In genomic region chr4:32304221-32304703, GRCm38 (mm10) we compare ENCODE assay signal across 7 mouse cellular contexts.
A peak's percentile ranks its signal among the peaks of the same experiment; 100 is the strongest.
DNase-seq lines count a peak whose midpoint lies in the region; ATAC-seq and TF ChIP-seq lines count a peak whose summit lies in the region.

No protein-coding gene starts in this region.

- TF ChIP-seq RAD21 in MEL (IDR thresholded peaks at IDR 0.05; ENCODE audit: low read depth, low read length): no peak

- H3K4me3 ChIP-seq in MEL (ENCODE audit: control insufficient read depth in 1 of 2, insufficient read depth in 1 of 2, low read depth in 2 of 2, low read length in 2 of 2): no peak overlapping the region
- no peak overlapping the region for H3K4me3 ChIP-seq in liver, embryonic 13.5 days (replicated peaks)
- no peak overlapping the region for H3K4me3 ChIP-seq in neural tube, embryonic 14.5 days (ENCODE audit: low read depth, low read length)

- no peak overlapping the region for H3K9ac ChIP-seq in MEL (ENCODE audit: control insufficient read depth, low read depth, low read length, poor library complexity, severe bottlenecking)
- no peak overlapping the region for H3K9ac ChIP-seq in liver, embryonic 13.5 days
- H3K9ac ChIP-seq in neural tube, embryonic 14.5 days (replicated peaks; ENCODE audit: low read depth, low read length): no peak overlapping the region

- TF ChIP-seq POLR2A in MEL (IDR thresholded peaks at IDR 0.05; ENCODE audit: control insufficient read depth in 1 of 2, insufficient read depth in 1 of 2, low read depth in 1 of 2, low read length in 2 of 2, poor library complexity in 1 of 2): no peak

- H3K79me2 ChIP-seq in MEL (ENCODE audit: control insufficient read depth, insufficient read depth, low read length, poor library complexity): no peaks in the 10 kb centered on the region

- ATAC-seq in hematopoietic stem cell, adult 5-6 weeks (replicated peaks in 1 of 2; ENCODE audit: insufficient read depth in 1 of 2, low FRiP score in 2 of 2, low TSS enrichment in 1 of 2, low read depth in 1 of 2, poor library complexity in 2 of 2, severe bottlenecking in 2 of 2): peak; percentile 30 to 52; a peak in 2 of 4 replicates
- peak; percentile 66 for ATAC-seq in liver, embryonic 13.5 days (ENCODE audit: low read depth)
- ATAC-seq in neural tube, embryonic 14.5 days (ENCODE audit: low read depth): peak; percentile 44; the same call in 1 of the 2 replicates

- TF ChIP-seq CTCF in MEL (IDR thresholded peaks at IDR 0.05 in 2 of 3, conservative IDR thresholded peaks at IDR 0.05 in 1 of 3; ENCODE audit: control insufficient read depth in 1 of 3, insufficient read depth in 1 of 3, low read depth in 2 of 3, low read length in 3 of 3, poor library complexity in 1 of 3, severe bottlenecking in 1 of 3): no peak

- DNase-seq in MEL (ENCODE audit: low read depth, low spot score): peak; percentile 63
- DNase-seq in cerebellum, adult 8-10 months: peak; percentile 24
- DNase-seq in liver, embryonic 13.5 days: no peak
- no peak for DNase-seq in left cerebral cortex, postnatal 10 days (ENCODE audit: extremely low spot score in 1 of 2, low spot score in 2 of 2)
- no peak for DNase-seq in left cerebral cortex, postnatal 25 days (ENCODE audit: low spot score in 2 of 2)

- WGBS in liver, embryonic 13.5 days (ENCODE audit: insufficient replicate concordance): 27% methylated on average over 6 of the region's 6 CpGs
- 9% methylated on average over 6 of the region's 6 CpGs for WGBS in neural tube, embryonic 14.5 days

- peaks cover 0 to 11% of the 10 kb centered on the region in 2 experiments; a peak in 3 of 4 replicates for H3K27me3 ChIP-seq in MEL (ENCODE audit: control insufficient read depth in 1 of 2, insufficient read depth in 2 of 2, low read length in 2 of 2)
- no peaks in the 10 kb centered on the region for H3K27me3 ChIP-seq in liver, embryonic 13.5 days
- H3K27me3 ChIP-seq in neural tube, embryonic 14.5 days (ENCODE audit: control insufficient read depth, insufficient read depth, low read length): no peaks in the 10 kb centered on the region

- no peaks in the 10 kb centered on the region for H3K4me1 ChIP-seq in MEL (ENCODE audit: control insufficient read depth in 1 of 2, insufficient read depth in 2 of 2, low read length in 2 of 2)
- peaks cover 46% of the 10 kb centered on the region for H3K4me1 ChIP-seq in liver, embryonic 13.5 days (replicated peaks)
- H3K4me1 ChIP-seq in neural tube, embryonic 14.5 days (ENCODE audit: control insufficient read depth, insufficient read depth, low read length): peaks cover 46% of the 10 kb centered on the region

- H3K4me2 ChIP-seq in liver, embryonic 13.5 days: 0 out of 2 replicates have a peak overlapping the region, but pooled peaks have one; percentile 21
- H3K4me2 ChIP-seq in neural tube, embryonic 14.5 days (ENCODE audit: low read depth, low read length): peak overlapping the region; percentile 7

- TF ChIP-seq EP300 in MEL (IDR thresholded peaks at IDR 0.05; ENCODE audit: low read depth in 1 of 2, low read length in 2 of 2): no peak

- intact Hi-C loops in left cerebral cortex, postnatal 10 days (cut with DNase I): no loop called here
- intact Hi-C loops in left cerebral cortex, postnatal 25 days (cut with DNase I): loop anchor here (2.0 to 5.0 kb wide), 3 partner anchors 53 to 247 kb away; no protein-coding TSS in a partner anchor

- H3K36me3 ChIP-seq in MEL (ENCODE audit: control insufficient read depth in 1 of 2, insufficient read depth in 2 of 2, low read length in 2 of 2): no peaks in the 10 kb centered on the region
- H3K36me3 ChIP-seq in liver, embryonic 13.5 days: no peaks in the 10 kb centered on the region
- no peaks in the 10 kb centered on the region for H3K36me3 ChIP-seq in neural tube, embryonic 14.5 days (ENCODE audit: control insufficient read depth, insufficient read depth, low read length)

- H3K27ac ChIP-seq in MEL (ENCODE audit: control insufficient read depth, low read depth, low read length): no peak overlapping the region
- H3K27ac ChIP-seq in liver, embryonic 13.5 days: peak overlapping the region; percentile 58
- peak overlapping the region; percentile 88 for H3K27ac ChIP-seq in neural tube, embryonic 14.5 days (ENCODE audit: low read depth, low read length)

- no peaks in the 10 kb centered on the region for H3K9me3 ChIP-seq in MEL (replicated peaks; ENCODE audit: insufficient read depth, low read length)
- no peaks in the 10 kb centered on the region for H3K9me3 ChIP-seq in liver, embryonic 13.5 days (replicated peaks)
- no peaks in the 10 kb centered on the region for H3K9me3 ChIP-seq in neural tube, embryonic 14.5 days (ENCODE audit: control insufficient read depth, low read length)

TF ChIP-seq in MEL, 35 proteins besides CTCF, POLR2A, EP300 and RAD21:
- TF ChIP-seq TCF12 (IDR thresholded peaks at IDR 0.05; ENCODE audit: low read depth, low read length) (no peak), GATA1 (IDR thresholded peaks at IDR 0.05; ENCODE audit: low read depth, low read length) (no peak), RCOR1 (IDR thresholded peaks at IDR 0.05; ENCODE audit: low read depth, low read length) (no peak), MXI1 (IDR thresholded peaks at IDR 0.05; ENCODE audit: low read depth, low read length) (no peak)
TF ChIP-seq in MEL: peak in this region for 0.

Comparison
In these comparisons a context has a peak if more than half of its experiments do, and no peak if none do; other contexts are left out.
1. DNase-seq: peak in MEL (single experiment) and cerebellum, adult 8-10 months (single experiment); none in liver, embryonic 13.5 days (single experiment), left cerebral cortex, postnatal 10 days (0 of 2) and left cerebral cortex, postnatal 25 days (0 of 2).
2. Peak in every context shown above with its lines, with median percentiles within 50 percentile points of each other: ATAC-seq.